Mouse (Mus musculus): ENCODE results near the gene Gm49354.
"Not testable (repeated sequence)": the region's sequence is repeated elsewhere in the genome, so short reads cannot be mapped to it uniquely, and the experiment has no call there.

GRCm38 (mm10) chr13:59734347-59734746 is 47.7 kb downstream of the Gm49354 start:
- TF ChIP-seq CTCF (IDR thresholded peaks at IDR 0.05; ENCODE audit: low read depth, low read length); POLR2A (IDR thresholded peaks at IDR 0.05; ENCODE audit: borderline replicate concordance, low read depth, low read length): not testable (repeated sequence)

All from bone marrow macrophage, adult 2 months (primary cell).